ENCODE assay signal across 25 mouse cellular contexts in genomic region chr13:26325066-26325465, GRCm38 (mm10).
"Had no signal": no experiment of that assay in that cellular context is flagged by ENCODE, and none has a peak within 500 bp of the region (broad histone marks: within the 10 kb centered on the region; RNA-seq: fewer than 3 reads in every experiment).

No protein-coding gene starts in this region.

- H3K4me1 ChIP-seq: heart, embryonic 13.5 days; heart, embryonic 15.5 days; hindbrain, embryonic 13.5 days; hindbrain, embryonic 15.5 days; kidney, embryonic 15.5 days had no signal

- ATAC-seq: forebrain, postnatal 0 days; hindbrain, postnatal 0 days; intestine, embryonic 16.5 days had no signal

- H3K9me3 ChIP-seq: heart, embryonic 15.5 days; hindbrain, embryonic 13.5 days; hindbrain, embryonic 15.5 days; kidney, embryonic 15.5 days; limb, embryonic 13.5 days had no signal

- DNase-seq: forebrain, postnatal 0 days; gastrocnemius, postnatal 14 days; gastrocnemius, postnatal 36 days; heart, adult 11 months; heart, adult 2 months; heart, postnatal 14 days; heart, postnatal 36 days; kidney, adult 11 months; kidney, adult 2 months; kidney, adult 9 months; kidney, postnatal 14 days; kidney, postnatal 36 days; layer of hippocampus, adult 9-11 months; layer of hippocampus, postnatal 36 days; left cerebral cortex, postnatal 4 days had no signal

- H3K27ac ChIP-seq: heart, adult 2 months; heart, embryonic 13.5 days; heart, embryonic 15.5 days; hindbrain, embryonic 13.5 days; hindbrain, embryonic 15.5 days; hindbrain, postnatal 0 days; kidney, embryonic 15.5 days; kidney, postnatal 0 days; limb, embryonic 13.5 days had no signal

- H3K27me3 ChIP-seq: heart, embryonic 13.5 days; heart, embryonic 15.5 days; hindbrain, embryonic 13.5 days; hindbrain, embryonic 15.5 days; kidney, embryonic 15.5 days; limb, embryonic 13.5 days had no signal

- H3K36me3 ChIP-seq: heart, embryonic 13.5 days; heart, embryonic 15.5 days; hindbrain, embryonic 13.5 days; hindbrain, embryonic 15.5 days; kidney, embryonic 15.5 days; limb, embryonic 13.5 days had no signal

- H3K9ac ChIP-seq: forebrain, postnatal 0 days; heart, embryonic 13.5 days; heart, embryonic 15.5 days; hindbrain, embryonic 13.5 days; hindbrain, embryonic 15.5 days; kidney, embryonic 15.5 days; limb, embryonic 13.5 days had no signal

- H3K4me3 ChIP-seq: heart, adult 2 months; heart, embryonic 13.5 days; heart, embryonic 15.5 days; hindbrain, embryonic 13.5 days; hindbrain, embryonic 15.5 days; kidney, embryonic 15.5 days; limb, embryonic 13.5 days had no signal

- H3K4me2 ChIP-seq: heart, embryonic 11.5 days; heart, embryonic 13.5 days; heart, embryonic 15.5 days; hindbrain, embryonic 13.5 days; hindbrain, embryonic 15.5 days; kidney, embryonic 15.5 days; limb, embryonic 13.5 days had no signal
